Mouse (Mus musculus): Measurements from ENCODE around the gene Unk.

DNA sequence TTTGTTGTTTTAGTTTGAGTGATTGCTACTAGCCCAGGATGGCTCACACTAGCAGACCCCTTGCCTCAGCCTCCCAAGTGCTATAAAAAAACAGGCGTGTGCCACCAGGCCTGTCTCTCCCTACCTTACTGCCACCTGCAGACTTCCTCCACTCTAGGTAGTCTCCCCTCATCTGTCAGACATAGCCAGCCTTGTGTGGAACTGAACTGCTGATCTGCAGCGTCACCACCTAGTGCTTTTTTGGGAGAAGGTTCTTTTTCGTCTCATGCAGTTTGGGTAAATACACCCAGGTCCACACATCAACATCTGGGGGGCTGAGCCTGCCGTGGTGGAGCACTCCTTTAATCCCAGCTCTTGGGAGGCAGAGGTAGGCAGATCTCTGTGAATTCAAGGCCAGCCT lies 33.1 kb upstream of the Unk start:
- TF ChIP-seq CTCF (IDR thresholded peaks at IDR 0.05; ENCODE audit: borderline replicate concordance, insufficient read depth, low read depth, low read length): no peak
- no peak for TF ChIP-seq POLR2A (IDR thresholded peaks at IDR 0.05; ENCODE audit: borderline replicate concordance, insufficient read depth, low read length)

All from cerebellum, adult 2 months (tissue).